Mouse (Mus musculus): ENCODE measurements around the gene Arhgap22. TPM values are rescaled to one million over a fixed set of nuclear protein-coding genes. Genes with fewer than 3 reads are reported as not detected.

Arhgap22 gene
- total RNA-seq, 2 experiments from 2014 or later, result 1.2 to 2.0 TPM

DNA sequence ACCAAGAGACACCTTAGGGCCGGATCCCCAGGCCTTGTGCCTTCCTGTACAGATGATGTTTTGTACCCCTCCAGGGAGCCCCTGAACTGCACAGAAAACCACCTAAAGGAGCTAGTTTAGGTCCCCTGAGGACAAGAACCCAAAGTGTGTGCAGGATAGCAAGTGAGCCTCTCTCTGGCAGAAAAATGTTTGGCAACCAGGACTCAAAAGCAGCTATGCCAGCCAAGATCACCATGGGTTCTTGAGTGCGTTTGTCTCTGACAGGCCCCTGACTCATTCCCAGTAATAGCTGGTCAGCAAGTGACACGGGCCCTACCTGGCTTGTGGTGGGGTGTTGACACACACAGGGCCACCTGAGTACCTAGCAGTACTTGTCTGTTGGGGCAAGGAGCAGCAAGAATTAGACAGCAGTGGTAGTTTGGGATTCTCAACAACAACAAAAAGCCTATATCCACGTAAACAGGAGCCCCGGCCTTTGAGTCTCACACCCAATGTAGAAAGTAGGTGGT lies 115.5 kb downstream of the Arhgap22 start:
- DNase-seq, result peak in 1 of 2 experiments; percentile 42

DNA sequence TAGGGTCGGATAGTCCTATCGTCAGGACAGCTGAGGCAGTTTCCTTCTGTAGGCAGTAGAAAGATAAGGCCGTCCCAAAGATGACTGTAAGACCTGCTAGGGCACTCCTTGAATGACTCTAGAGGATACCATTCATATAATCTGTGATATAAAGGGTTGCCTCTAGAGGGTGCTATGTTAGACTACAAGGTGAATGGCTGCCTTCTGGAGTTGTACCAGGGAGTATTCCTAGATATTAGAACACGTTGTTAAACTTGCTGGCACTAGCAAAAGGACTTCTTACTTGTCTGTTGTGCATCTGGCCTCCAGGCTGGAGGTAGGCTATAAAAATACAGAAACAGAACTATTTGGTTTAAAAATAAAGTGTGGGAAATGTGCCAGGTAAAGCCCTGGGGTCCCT lies 117.2 kb downstream of the Arhgap22 start:
- no peak for DNase-seq

DNA sequence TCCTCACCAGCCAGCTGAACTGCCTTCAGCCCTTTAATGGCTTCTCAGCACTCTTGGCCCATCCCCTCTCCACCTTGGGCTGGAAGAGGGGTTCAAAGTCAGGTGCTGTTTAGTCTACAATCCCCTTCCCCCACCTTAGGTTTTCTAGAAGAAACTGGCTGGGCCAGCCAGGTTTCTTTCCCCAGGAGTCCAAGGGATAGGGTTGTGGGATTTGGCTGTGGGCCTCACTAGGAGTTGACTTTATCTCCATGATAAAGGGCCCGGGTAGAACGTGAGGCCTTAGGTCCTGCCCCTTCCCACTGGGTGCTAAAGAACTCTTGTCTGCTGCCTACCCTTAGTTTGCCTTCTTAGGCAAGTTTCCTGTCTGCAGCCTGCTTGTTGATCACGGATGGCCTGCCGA lies 117.8 kb downstream of the Arhgap22 start:
- DNase-seq, result no peak

DNA sequence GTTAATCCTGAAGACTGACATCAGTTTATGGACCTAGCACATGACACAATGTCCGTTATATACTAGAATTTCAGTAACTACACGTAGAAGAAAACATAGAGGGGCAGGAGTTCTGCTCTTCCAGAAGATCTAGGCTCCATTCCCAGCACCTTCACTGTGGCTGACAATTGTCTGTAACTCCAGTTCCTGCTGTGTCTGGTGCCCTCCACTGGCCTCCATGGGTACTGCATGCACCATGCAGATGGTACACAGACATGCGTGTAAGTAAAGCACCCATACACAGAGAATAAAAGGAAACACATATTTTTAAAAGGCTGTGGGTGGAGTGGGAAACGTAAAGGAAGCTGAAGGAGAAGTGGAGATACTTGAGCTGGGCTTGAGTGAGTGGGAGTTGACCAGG lies 120.0 kb downstream of the Arhgap22 start:
- DNase-seq, result no peak

DNA sequence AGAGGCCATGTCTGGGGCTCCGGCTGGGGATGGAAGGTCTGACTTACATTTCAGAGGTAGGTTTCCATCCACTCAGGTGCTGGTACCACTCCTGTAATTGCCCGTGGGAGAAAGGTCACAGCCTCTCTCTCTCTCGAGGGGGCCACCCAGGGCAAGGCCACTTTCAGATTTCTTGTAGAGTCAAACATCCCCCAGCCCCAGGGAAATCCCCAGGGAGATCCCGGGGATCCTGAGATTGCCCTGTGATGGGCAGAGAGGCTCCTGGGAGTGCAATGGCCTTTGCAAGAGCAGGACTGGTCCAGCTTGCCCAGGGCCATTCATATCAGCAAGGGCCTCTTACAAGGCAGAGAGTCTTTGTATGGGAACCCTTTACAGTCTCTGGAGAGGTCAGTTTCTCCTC lies 120.6 kb downstream of the Arhgap22 start:
- no peak for DNase-seq

DNA sequence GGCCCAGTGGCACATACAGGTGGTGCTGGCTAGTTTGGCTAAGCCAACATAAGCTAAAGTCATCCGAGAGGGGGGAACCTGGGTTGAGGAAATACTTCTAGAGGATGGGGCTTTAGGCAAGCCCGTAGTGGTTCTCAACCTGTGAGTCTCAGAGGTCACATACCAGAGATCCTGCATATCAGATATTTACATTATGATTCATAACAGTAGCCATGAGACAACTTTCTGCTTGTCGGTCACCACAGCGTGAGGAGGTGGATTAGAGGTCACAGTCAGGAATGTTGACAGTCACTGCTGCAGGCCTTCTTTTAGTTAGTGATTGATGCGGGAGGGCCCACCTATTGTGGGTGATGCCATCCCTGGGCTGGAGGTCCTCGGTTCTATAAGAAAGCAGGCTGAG lies 121.9 kb downstream of the Arhgap22 start:
- no peak for DNase-seq

DNA sequence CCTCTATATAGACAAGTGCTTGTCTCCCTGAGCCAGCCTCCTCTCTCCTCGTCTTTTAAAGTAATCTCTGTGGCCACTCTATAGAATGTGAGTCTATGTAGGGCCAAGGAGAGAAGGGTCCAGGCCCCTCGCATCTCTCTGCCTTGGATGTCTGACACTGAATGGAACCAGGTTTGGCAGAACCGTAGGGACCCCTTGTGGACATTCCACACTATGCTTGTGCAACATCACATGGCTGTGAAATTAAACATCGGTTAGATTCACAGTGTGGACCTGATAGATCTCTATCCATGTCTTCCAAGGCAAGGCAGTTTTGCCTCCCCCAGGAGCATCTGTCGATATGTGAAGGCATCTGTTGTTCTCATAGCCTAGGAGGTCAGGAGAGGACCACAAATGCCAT lies 124.9 kb downstream of the Arhgap22 start:
- DNase-seq, result no peak

DNA sequence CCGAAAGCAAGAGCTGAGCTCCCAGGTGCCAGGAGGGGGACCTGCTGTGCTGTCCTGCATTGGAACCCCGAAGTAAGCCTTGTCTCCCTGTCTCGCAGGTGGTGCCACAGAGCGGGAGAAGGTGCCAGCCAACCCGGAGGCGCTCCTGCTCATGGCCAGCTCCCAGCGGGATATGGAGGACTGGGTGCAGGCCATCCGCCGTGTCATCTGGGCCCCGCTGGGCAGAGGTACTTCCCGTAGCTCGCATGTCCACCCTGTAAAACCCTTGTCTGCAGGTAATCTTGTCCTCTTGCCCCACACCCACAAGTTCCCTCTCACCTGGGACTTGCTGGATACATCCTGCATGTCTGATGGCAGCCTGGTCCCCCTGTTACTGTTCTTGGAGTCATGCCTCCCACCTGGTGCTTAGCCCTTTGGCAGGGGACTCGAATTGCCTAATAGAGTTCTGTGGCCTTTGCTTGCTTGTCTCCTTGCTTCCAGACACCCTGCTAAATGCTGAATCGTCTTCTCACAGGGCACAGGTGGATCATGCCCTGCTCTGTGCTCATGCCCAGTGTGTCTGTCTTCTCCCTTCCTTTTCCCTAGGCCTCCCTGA lies 129.4 kb downstream of the Arhgap22 start:
- no peak for DNase-seq

DNA sequence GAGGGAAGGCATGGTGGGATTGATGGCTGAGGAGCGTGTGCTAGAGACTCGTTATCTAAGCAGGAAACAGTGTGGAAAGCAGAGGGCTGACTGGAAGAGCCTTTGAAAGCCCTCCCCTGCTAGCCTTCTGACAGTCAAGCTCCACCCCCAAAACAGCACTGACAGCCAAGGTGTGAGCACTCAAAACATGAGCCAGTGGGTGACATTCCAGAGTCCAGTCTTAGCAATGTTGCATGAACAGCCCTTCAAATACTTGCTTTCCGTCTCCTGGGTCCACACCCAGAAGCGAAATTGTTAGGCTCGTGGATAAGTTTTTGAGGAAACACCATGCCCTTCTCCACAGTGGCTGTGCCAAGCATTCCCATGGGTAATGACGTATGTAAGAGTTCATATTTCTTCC lies 132.7 kb downstream of the Arhgap22 start:
- DNase-seq, result no peak

DNA sequence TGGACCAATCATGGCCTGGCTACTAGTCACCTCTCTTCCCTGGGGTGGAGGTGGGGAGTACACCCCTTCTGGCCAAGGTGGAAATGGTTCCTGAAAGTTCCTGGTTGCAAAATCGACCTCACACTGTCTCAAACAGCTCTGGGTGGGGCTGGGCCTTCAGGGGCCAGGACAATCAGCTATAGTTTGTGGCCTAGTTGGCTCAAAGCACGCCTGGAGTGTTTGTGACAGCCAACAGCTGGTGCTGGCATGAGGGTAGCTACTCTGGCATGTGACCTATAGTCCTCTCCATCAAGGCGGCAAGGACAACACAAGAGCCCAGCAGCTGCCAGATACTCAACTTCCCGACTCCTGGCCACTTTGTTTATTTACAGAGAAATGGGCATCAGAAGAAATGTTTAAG lies 133.9 kb downstream of the Arhgap22 start:
- DNase-seq, result peak; percentile 47 to 61

DNA sequence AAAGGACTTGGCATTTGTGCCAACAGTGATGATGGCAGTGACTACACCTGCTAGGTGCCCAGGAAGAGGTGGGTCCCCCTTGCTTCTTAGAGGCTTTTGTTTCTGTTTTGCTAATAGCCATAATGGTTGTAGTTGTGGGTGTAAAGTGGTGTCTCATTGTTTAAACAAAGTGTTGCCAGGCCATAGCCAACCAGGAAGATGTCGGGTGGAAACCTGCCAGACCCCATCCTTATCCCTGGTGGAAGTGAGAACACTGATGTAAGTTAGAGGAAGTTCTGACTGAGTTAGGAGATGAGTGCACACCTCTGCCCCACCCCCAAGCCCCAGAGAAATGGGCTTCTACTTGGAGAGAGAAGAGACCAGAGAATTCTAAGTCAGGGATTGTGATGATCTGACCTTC lies 134.3 kb downstream of the Arhgap22 start:
- DNase-seq, result no peak

DNA sequence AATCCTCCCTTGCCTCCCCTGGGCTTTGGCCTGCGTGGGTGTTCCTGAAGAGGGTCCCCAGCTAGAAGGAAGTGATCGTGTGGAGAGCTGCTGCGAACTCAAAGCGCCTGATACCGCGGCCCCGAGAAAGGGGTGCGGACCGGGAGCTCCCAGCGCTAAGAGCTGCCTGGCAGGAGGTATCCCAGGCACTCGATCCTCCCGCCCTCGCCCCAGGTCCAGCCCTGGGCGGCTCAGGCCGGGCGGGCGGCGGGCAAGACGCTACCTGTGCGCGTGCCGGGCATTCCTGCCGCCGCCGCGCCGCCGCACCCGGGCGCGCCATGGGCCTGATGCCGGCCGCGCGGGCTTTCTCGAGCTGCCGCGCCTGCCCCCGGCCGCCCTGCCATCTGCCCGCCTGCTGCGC lies 137.2 kb downstream of the Arhgap22 start:
- DNase-seq, result no peak

DNA sequence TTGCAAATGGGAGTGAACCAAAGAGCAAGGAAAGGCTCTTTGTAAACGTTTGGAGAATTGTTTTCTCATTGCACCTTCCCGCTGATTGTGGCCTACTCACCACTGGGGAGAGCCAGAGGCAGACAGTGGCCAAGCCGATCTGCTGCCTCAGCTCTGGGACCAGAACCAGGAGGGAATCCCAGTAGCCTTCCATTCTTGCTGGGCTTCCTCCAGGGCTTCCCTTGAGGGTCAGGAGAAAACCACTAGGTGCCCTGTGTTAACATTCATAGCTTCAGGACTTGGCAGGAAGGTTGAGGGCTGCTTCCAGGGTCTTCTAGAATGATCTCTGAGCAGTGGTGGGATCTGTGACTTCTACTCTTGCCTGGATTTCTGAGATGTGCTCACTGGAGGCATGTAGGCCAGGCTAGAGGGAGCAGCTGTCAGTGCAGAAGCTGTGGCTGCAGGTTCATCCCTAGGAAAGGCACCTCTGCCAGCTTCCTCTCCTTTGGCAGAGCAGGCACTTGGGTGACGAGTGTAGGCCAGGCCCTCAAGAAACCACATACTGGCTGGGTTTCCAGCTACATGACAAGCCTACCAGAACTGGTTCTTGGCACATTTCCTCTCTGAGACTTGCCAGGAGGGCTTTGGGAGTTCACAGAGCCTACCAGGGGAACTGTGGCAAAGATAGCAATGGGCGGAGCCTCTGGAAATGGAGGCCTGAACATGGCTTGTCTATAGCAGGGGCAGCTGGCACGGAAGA lies 138.3 kb downstream of the Arhgap22 start:
- peak; percentile 52 to 65 for DNase-seq

DNA sequence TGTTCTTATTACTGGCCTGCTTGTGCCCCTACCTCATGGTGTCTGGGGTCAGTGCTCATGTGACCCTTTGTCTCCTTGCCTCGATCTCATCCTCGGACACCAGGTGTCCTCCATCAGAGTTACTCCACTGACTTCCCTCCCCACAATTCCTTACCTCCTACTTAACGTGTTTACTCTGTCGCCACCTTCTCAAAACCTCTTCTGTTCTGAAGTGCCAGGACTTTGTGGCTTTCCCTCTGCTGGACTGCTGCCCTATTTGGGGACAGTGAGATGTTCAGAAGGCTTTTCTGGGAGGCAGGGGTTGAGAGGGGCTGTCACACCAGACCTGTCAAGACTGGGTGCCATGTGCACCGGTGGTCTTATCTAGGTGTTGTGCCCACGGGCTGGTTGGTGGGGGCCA lies 139.1 kb downstream of the Arhgap22 start:
- no peak for DNase-seq

DNA sequence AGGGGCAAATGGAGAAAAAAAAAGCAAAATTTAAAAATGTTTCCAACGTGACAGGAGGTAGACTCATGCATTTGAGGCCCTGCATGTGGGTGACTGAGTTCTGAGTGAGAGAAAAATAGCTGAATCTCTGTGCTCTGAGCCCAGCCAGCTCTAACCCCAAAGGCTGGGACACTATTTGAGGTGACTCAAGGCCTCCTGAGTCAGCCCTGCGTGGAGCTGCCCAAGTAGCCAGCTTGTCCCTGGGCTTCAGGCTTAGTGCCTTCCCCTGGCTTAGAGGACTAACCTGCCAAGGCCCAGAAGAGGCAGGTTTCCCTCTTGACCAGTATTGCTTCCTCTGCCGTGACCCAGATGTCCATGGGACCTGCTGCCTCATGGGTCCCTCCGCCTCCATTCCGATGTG lies 141.4 kb downstream of the Arhgap22 start:
- DNase-seq, result no peak

DNA sequence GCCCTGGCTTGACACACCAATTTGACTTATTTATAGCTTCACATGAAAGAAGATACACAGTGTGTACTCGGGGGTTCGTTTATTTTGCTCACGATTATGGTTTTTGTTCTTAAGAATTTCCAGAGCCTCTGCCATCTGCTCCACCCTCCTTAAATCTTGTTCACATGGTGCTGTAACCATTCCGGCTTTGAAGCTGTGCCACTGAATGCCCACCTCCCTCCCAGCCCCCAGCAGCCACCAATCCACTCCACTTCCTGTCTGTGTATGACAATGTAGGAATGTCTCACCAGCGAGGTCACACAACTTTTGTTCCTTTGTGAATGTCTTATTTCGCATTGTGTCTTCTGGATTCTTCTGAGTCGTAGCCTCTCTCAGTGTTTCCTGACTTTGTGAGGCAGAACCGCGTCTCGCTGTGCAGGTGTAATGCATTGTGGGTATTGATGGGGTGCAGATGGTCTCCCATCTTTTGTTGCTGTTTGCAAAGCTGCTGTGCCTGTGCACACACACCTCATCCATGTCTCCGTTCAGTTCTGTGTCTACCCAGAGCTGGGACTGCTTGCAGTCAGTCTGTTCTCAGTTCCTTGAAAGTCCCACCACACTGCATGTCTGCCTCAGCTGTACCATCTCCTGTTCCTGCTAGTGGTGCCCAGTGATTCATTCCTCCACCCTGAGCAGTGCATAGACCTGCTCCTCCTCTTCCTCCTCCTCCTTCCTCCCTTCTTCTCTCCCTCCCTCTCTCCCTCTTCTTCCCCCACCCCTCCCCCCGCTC lies 144.0 kb downstream of the Arhgap22 start:
- no peak for DNase-seq

DNA sequence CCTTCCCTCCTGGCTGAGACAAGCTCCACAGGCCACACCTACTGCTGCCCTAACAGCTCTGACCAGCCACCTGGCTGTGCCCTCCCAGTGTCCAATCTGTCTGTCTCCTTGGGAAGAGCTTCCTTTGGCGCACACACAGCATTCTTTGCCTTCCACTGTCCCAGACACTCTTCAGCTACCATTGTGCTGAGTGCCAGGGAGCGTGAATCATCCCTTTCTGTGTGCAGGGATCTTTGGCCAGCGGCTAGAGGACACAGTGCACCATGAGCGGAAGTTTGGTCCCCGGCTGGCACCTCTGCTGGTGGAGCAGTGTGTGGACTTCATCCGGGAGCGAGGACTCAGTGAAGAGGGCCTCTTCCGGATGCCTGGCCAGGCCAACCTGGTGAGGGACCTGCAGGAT lies 145.1 kb downstream of the Arhgap22 start:
- no peak for DNase-seq

DNA sequence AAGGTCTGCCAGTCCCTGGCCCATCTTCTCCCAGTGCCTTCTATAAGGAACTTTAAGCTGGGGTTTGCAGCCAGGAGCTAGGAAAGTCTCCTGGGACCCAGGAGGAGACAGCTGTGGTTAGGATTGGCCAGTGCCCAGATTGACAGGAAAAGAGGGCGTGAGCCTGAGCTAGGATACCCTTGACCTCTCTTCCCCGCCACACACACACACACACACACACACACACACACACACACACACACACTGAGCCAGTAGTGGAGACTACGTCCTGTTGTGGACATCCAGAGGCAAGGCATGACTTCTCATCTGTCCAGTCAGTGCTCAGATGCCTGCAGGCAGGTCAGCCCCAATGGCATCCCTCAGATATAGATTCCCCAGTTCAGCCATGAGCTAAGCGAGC lies 147.7 kb downstream of the Arhgap22 start:
- DNase-seq, result no peak

DNA sequence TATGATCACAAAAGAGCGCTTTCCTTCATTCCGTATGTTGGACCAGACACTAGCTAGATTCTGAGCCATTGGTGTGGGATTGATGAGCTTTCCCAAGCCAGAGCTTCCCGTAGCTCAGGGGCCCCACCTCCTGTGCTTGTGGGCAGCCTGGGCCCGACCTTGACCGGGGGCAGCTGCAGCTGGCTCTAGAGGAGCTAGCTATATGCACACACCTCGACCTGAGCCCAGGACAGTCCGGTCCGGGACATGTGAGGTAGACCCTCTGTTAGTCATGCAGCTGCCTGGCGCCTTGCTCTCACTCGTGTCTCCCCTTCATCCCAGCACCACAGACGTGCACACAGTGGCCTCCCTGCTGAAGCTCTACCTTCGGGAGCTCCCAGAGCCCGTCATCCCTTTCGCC lies 148.3 kb downstream of the Arhgap22 start:
- no peak for DNase-seq

DNA sequence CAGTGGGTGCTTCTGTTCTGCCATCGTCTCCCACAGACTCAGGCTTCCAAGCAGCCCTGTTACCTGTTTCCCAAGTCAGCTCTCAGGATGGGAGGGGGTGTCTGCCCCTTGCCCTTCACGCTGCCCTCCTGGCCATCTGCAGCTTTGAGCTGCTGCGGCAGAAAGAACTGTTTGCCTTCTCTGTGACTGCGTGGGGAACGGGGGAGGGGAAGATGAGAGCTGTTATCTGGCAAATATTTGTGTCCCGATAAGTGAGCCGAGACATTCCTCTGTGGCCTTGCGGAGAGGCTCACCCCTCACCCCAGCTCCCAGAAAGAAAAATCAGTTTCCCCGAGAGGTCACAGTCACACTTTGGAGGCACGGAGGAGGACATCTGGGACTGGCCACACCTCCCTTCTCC lies 149.0 kb downstream of the Arhgap22 start:
- no peak for DNase-seq

DNA sequence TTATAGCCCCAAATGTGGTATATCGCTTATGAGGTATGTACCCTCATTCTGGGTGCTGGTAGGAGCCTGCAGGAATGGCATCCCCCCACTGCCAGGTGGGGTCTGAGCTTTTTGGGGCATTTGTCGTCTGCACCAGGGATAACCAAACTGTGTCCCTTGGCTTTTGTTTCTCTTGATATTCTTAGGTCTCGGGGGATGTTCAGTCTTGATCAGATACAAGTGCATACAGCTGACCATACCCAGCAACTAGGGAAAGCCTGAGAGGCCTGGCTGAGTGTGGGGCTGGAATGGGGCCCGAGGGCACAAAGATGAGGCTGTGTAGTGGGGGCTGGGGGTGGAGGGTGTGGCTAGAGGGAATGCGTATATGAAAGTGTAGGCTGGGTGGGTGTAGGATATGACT lies 149.8 kb downstream of the Arhgap22 start:
- DNase-seq, result no peak

DNA sequence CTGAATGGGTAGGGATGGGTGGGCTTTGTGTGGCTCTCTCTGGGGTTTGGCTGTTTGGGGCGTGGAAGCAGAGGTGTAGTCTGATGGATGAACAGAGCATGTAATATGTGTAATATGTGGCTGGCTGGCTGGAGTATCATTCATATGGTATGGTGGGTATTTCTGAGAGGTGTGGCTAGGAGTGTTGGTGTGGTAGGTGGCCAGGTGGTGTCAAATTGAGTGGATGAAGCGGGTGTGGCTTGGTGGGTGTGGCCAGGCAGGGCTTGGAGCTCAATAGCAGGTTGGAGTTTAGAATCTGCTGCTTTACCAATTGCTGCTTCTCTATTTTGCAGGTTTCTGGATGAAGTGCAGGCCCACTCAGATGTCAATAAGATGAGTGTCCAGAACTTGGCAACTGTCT lies 150.2 kb downstream of the Arhgap22 start:
- DNase-seq, result no peak
